Mouse (Mus musculus) ES-Bruce4 (cell line): Measurements from ENCODE around the gene Fads6. TPM values are rescaled to one million over a fixed set of nuclear protein-coding genes. Genes with fewer than 3 reads are reported as not detected.

Experiments
- H3K27ac ChIP-seq: 2 replicates; pipeline ENCODE4 v1.5.1; 2012; ENCODE audit warnings: low read length, inconsistent platforms; ENCODE audit not compliant: insufficient read depth
- H3K27me3 ChIP-seq: 2 replicates; pipeline ENCODE4 v1.6.1; 2012; ENCODE audit warnings: mild to moderate bottlenecking, low read length, inconsistent platforms; ENCODE audit not compliant: control insufficient read depth, poor library complexity, insufficient read depth, severe bottlenecking
- H3K36me3 ChIP-seq: 2 replicates; pipeline ENCODE4 v1.6.1; 2012; ENCODE audit warnings: inconsistent platforms, mild to moderate bottlenecking, low read length, moderate library complexity; ENCODE audit not compliant: control insufficient read depth, poor library complexity, insufficient read depth, severe bottlenecking
- H3K4me1 ChIP-seq: one replicate; pipeline ENCODE4 v1.8.1; 2011; ENCODE audit warnings: low read length; ENCODE audit not compliant: control insufficient read depth, insufficient read depth
- H3K4me3 ChIP-seq: 2 replicates; pipeline ENCODE4 v1.5.1; 2011; ENCODE audit warnings: low read depth, mild to moderate bottlenecking, low read length
- H3K9ac ChIP-seq: 2 replicates; pipeline ENCODE4 v1.6.1; 2012; ENCODE audit warnings: low read depth, mild to moderate bottlenecking, inconsistent platforms; ENCODE audit not compliant: poor library complexity, severe bottlenecking
- H3K9me3 ChIP-seq: replicated peaks from 2 replicates; pipeline ENCODE4 v1.6.1; 2012; ENCODE audit warnings: mild to moderate bottlenecking, low read length, inconsistent platforms; ENCODE audit not compliant: control insufficient read depth, poor library complexity, insufficient read depth, severe bottlenecking
- CTCF ChIP-seq: IDR thresholded peaks from one replicate; pipeline ENCODE4 v1.8.1; 2011; ENCODE audit warnings: low read depth, low read length
- EP300 ChIP-seq: IDR thresholded peaks from 2 replicates; pipeline ENCODE4 v1.6.1; 2011; ENCODE audit warnings: low read depth, low read length; ENCODE audit not compliant: insufficient read depth
- POLR2A ChIP-seq: IDR thresholded peaks from one replicate; pipeline ENCODE4 v1.8.1; 2011; ENCODE audit warnings: low read length; ENCODE audit not compliant: insufficient read depth
- polyA plus RNA-seq: library from polyadenylated mRNA; stranded (reverse); fragments of >200 nt; gene quantifications from 2 replicates; pipeline ENCODE4 v1.2.4, GENCODE M21; 2011; ENCODE audit warnings: low read depth; ENCODE audit not compliant: missing spikeins, insufficient read depth, insufficient read length

Fads6 gene
- polyA plus RNA-seq, 1 experiment = 6.7 TPM

DNA sequence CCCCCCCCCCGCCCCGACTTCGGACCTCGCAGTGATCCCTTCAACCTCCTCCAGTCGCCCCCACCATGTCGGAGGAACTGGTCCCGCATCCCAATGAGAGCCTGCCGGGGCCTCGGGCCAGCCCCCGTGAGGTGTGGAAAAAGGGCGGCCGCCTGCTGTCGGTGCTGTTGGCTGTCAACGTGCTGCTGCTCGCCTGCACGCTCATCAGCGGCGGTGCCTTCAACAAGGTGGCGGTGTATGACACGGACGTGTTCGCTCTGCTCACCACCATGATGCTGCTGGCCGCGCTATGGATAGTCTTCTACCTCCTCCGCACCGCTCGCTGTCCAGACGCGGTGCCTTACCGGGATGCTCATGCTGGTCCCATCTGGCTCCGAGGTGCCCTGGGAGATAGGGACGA lies 25.9 kb upstream of the Fads6 start:
- peak overlapping the region; percentile 45 for H3K4me3 ChIP-seq
- H3K4me1 ChIP-seq = no peaks in the 10 kb centered on the region
- no peak for TF ChIP-seq POLR2A
- TF ChIP-seq EP300 = no peak
- TF ChIP-seq CTCF = no peak
- H3K27ac ChIP-seq = no peak overlapping the region
- no peaks in the 10 kb centered on the region for H3K27me3 ChIP-seq
- H3K36me3 ChIP-seq = no peaks in the 10 kb centered on the region
- H3K9me3 ChIP-seq = no peaks in the 10 kb centered on the region
- H3K9ac ChIP-seq = no peak overlapping the region

DNA sequence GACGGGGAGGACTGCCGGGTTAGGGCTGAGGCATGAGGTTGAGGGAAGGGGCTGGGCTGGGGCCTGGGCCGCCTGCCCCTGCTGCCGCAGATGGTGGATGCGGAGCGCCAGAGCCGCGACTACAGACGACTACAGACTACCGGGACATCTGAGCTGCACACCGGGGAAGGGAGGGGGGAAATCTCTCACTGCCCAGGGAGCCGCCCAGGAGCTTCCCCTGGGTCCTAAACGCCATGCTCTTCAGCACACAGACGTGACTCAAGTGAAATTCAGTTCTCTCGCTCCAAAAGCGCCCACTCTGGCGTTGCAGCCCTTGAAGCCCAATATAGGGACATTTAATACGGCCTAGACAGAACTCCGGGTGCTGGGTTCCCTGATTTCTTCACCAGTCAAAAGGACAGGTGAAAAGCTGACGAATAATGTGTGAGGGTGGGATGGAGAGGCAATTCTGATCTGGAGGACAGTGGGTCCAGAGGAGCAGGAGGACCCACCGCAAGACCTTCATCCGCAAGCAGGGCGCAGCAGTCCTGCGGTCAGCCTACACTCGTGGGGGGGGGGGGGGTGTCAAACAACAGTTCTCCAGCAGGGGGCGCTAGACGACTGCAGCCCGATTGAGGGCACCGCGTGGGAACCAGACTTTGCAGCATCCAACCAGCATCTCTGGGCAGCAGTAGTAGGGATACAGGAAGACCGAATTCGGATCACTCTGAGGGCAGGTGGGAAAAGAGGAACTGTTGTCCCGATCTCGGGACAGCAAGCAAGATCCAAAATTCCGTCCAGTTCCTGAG lies 24.6 kb upstream of the Fads6 start, which contains the start of gene Ush1g:
Gene Ush1g (minus strand): TSS at position 136 of the 788 bp plus-strand sequence.
- H3K9me3 ChIP-seq = no peaks in the 10 kb centered on the region
- no peak within 1 kb of the TSS for H3K4me3 ChIP-seq
- TF ChIP-seq EP300 = no peak
- peak; percentile 78 for TF ChIP-seq CTCF
- no peak for TF ChIP-seq POLR2A
- H3K27ac ChIP-seq = no peak within 1 kb of the TSS
- H3K36me3 ChIP-seq = no peaks in the 10 kb centered on the region
- no peaks in the 10 kb centered on the region for H3K27me3 ChIP-seq
- H3K4me1 ChIP-seq = no peaks in the 10 kb centered on the region
- 0 out of 2 replicates have a peak within 1 kb of the TSS, but pooled peaks have one; percentile 22 for H3K9ac ChIP-seq

DNA sequence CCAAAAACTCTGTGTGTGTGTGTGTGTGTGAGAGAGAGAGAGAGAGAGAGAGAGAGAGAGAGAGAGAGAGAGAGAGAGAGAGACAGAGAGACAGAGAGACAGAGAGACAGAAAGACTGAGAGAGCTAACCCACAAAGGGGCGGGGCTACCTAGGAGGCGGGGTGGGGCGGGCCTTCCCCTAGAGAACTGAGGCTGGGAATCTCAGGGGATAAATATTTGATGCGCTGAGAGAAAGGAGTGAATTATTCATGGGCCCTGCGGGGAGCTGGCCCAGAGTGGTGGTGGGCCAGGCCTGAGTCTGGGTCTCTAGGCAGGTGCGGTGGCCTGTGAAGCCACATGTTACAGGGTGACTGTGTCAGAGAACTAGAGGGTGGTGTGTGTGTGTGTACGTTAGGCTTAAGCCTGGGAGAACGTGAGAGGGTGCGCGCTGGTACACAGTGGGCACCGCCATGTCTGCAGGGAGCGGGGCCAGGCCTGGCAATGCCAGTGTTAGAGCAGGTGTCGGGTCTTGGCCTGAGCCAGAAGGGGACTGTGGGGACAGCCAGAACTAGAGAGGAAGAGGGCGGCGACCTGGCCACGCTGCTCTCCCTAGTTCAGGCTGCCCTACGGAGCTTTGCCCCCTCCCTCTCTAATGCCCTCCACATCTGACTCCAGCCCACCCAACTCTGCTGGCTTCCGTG lies 22.4 kb upstream of the Fads6 start:
- Histone ChIP-seq H3K27me3 (no peaks in the 10 kb centered on the region), H3K9ac (no peak overlapping the region), H3K9me3 (no peaks in the 10 kb centered on the region), H3K4me3 (peak overlapping the region; percentile 57), H3K27ac (no peak overlapping the region), H3K4me1 (no peaks in the 10 kb centered on the region), H3K36me3 (no peaks in the 10 kb centered on the region)
- TF ChIP-seq CTCF (no peak), POLR2A (no peak), EP300 (no peak)

DNA sequence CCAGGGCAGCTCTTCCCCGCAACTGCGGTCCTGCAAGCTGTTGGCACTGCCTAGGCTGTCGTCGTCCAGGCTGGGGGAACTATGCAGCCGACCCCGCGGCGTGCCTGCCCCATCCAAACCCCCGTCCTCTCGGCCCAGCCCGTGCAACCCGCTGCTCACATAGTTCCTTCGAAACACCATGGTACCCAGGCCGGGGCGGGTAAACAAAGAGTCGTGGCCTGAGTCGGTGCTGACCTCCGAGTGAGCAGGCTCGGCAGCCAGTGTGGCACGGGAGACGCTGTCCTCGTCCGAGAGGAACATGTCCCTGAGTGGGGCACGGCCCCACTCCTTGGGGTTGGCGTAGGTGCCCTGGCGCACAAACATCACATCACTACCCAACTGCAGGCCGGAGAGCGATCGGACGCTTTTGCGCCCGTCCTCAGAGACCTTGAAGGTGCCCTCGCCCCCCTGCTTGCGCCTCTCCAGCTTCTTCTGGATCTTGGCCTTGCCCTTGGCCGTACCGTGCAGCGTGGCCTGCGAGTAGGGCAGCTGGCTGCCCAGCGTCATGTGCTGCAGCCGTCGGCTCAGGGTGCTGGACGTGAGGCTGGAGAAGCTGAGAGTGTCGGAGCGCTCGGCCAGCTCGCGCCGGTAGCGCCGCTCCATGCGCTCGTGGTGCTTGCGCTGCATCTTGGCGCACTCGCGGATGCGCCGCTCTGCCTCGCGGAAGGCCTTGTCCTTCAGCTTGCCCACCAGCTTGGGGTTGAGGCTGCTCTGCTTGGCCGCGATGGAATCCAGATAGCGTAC lies 21.0 kb upstream of the Fads6 start:
- peak overlapping the region; percentile 42 for H3K4me3 ChIP-seq
- H3K9me3 ChIP-seq = no peaks in the 10 kb centered on the region
- H3K9ac ChIP-seq = no peak overlapping the region
- no peaks in the 10 kb centered on the region for H3K36me3 ChIP-seq
- TF ChIP-seq EP300 = no peak
- TF ChIP-seq POLR2A = no peak
- no peak for TF ChIP-seq CTCF
- no peaks in the 10 kb centered on the region for H3K27me3 ChIP-seq
- no peak overlapping the region for H3K27ac ChIP-seq
- H3K4me1 ChIP-seq = no peaks in the 10 kb centered on the region

DNA sequence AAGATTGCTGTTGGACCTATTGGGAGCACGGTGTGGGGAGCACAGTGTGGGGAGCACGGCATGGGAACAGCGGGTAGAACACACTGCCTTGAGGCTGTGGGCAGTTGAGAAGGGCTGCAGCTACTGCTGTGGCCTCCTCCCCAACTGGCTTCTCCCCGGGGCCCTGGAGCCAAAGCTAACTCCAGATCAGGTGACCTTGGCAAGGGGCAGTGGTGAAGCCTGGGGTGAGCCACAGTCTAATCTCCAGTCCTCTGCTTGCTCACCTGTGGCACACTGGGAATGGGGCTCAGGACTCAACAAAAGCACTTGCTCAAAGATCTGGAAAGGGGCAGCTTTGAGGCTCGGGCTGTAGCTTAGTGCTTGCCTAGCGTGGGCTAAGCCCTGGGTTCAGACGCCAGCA lies 19.7 kb upstream of the Fads6 start:
- no peaks in the 10 kb centered on the region for H3K27me3 ChIP-seq
- no peaks in the 10 kb centered on the region for H3K4me1 ChIP-seq
- H3K4me3 ChIP-seq = no peak overlapping the region
- H3K36me3 ChIP-seq = no peaks in the 10 kb centered on the region
- H3K27ac ChIP-seq = no peak overlapping the region
- TF ChIP-seq CTCF (no peak), EP300 (no peak), POLR2A (no peak)
- no peak overlapping the region for H3K9ac ChIP-seq
- H3K9me3 ChIP-seq = no peaks in the 10 kb centered on the region
